Mouse (Mus musculus) mouse embryonic stem cell (cell line): Measurements from ENCODE around the gene Adgrl3.

Experiments used
- in situ Hi-C, 2 experiments: fragments of 300-500 bp; cut with MboI; formaldehyde crosslinking; loops; 1 replicate in 1 of 2; 3 replicates in 1 of 2; pipeline ENCODE4 v1.14.3; 2019 to 2020; ENCODE audit warnings: low sequenced_read_pairs in 2 of 2, low pct_unique_long_range_greater_than_20kb in 1 of 2, mixed read lengths in 1 of 2; ENCODE audit not compliant: unreplicated experiment in 1 of 2

Adgrl3 gene

DNA sequence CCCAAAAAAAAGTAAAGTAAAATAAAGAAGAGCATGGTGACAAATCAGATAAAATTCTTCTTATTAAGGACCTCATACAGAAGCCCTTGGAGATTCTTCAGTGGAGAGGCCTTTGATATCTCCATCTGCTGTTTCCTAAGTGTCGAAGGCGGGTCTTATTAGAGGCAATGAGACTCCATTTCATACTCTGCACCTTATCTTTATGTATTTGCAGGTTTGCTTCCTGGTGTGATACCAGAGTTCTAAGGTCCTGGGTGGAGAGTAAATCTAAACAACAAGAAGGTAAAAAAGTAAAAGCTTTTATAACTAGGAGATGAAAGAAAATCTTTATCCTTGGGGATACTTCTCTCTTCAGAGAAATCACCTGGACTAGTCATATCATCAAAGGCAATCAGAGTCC is 817.9 kb downstream of the Adgrl3 start:
- in situ Hi-C loops = no loop called here

DNA sequence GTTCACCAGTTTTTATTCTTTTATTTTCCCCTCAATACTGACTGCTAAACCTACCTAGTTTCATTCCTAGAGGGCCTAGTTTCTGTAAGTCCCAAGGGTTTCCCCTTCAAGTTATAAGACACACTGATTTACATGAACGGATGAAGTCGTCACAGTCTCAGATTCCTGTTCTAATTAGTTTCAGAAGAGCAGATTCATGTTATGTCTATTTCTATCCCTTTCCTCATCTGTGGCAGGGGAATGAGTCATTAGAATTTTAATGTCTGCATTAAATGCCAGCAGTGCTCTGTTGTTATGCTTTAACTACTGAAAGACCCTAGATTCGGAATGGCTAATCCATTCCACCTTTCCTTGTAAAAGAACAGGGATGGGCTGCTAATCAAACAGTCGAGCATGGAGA is 823.9 kb downstream of the Adgrl3 start:
- in situ Hi-C loops = no loop called here

DNA sequence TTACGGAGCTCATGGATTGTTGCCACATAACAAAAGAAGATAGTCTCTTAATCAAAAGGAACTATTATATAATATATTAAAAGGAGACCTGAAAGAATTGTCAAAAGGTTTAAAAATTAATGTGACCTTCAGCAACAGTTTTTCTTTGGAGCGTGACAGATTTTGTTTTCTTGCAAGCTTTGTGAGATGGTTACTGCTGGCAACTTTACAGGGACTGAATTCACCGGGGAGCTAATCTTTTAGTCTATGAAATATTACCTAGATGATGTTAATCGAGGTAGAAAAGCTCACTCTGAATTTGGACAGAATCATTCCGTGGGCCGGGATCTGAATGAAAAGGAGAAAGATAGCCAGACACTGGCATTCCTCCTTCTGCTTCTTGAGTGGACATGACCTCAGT is 850.4 kb downstream of the Adgrl3 start:
- in situ Hi-C loops = no loop called here
